Mouse (Mus musculus) brain, embryonic 14.5 days (tissue): ENCODE measurements around the gene Kcnk5. TPM values are rescaled to one million over a fixed set of nuclear protein-coding genes. Genes with fewer than 3 reads are reported as not detected.

ENCODE experiments used
- DNase-seq: peaks from one replicate; pipeline ENCODE4 v3.0.0-alpha.2; 2011; ENCODE audit warnings: low read depth
- CTCF ChIP-seq: fragments of 200-500 bp; IDR thresholded peaks from 2 replicates; pipeline ENCODE4 v1.5.1; 2012; ENCODE audit warnings: inconsistent platforms, mild to moderate bottlenecking, moderate library complexity, borderline replicate concordance; ENCODE audit not compliant: insufficient read depth, insufficient read length; ENCODE audit errors: extremely low read depth
- POLR2A ChIP-seq: fragments of 200-500 bp; IDR thresholded peaks from 2 replicates; pipeline ENCODE4 v1.6.1; 2012; ENCODE audit warnings: mild to moderate bottlenecking, inconsistent platforms, borderline replicate concordance; ENCODE audit not compliant: poor library complexity, insufficient read depth, insufficient read length, severe bottlenecking; ENCODE audit errors: extremely low read depth
- polyA plus RNA-seq: library from polyadenylated mRNA; depleted of rRNA; stranded (reverse); fragments of >200 nt; gene quantifications from 2 replicates; pipeline ENCODE4 v1.2.3, GENCODE M21; 2012

Gene Kcnk5
- polyA plus RNA-seq, 1 experiment, result 1.5 TPM

DNA sequence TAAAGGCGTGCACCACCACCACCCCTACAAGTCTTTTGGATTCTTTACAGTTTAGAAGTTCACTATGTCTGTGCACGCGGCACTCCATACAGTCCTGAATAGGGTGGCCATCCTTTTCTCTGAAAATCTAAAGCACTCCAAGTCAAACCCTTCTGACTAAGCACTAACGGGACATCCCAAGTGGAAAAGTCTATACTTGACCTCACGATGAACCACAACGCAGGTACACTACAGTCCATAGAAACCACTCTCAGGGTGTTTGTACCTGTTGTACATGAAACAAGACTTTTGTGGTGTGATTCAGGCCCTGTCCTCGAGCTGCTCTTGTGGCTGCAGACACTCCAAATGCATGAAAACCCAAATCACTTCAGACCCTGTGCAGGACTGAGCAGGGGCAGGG lies 6.5 kb downstream of the Kcnk5 start:
- TF ChIP-seq CTCF (no peak), POLR2A (no peak)
- DNase-seq, result no peak

DNA sequence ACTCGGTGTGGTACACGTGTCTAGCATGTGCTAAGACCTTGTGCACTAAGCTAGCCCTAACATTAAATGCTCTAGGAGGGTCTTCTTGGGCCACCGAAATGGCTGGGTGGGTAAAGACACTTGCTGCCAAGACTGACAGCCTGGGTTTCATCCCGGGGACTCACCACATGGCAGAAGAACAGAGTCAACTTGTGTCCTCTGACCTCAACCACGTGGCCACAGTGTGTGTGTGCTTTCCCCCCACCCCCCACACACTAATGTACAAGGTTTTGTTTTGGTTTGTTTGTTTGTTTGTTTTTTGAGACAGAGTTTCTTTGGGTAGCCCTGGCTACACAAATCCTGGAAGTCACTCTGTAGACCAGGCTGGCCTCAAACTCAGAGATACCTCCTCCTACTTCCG lies 6.9 kb downstream of the Kcnk5 start:
- no peak for TF ChIP-seq CTCF
- DNase-seq, result no peak

DNA sequence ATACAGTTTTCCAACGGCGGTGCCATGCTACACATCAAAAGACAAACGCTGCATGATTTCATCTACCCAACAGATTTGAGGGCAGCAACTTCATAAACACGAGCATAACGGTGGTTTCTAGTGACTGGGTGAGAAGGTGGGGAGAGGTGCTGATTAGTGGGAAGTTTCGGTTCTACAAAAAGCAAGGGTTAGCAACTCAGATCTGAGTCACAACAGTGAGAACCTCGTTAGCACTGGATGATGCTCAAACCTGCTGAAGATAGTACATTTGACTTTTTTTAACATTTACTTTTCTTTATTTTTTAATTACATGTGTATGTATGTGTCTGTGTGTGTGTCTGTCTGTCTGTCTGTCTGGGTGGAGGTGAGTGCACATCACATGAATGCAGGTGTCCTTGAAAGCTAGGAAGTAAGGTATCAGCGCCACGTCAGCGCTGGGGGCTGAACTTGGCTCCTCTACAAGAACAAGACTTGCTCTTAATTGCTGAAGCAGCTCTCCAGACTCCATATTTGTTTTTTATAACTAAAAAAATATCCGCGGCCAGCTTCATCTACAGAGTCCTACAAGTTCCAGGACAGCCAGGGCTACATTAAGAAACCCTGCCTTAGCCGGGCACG lies 7.6 kb downstream of the Kcnk5 start:
- TF ChIP-seq POLR2A, result no peak
- no peak for TF ChIP-seq CTCF
- DNase-seq, result no peak

DNA sequence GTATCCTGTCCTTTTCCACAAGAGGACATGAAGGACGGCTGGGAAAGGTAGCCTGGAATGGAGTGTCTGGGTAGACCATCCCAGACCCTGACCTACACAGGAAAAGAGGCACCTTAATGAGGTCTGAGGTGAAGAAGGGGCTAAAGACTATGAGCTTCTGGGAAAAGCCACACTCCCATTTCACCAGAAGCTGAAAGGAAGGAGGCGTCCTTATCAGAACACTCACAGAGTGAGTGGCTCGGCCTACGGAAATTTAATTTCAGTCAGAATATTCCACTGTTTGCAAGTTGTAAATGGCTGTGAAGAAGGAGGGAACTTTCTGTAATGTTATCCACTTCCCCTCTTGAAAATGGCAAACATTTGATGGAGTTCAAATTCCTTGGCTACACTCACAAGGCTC lies 8.7 kb downstream of the Kcnk5 start:
- no peak for TF ChIP-seq POLR2A
- no peak for TF ChIP-seq CTCF
- DNase-seq, result no peak

DNA sequence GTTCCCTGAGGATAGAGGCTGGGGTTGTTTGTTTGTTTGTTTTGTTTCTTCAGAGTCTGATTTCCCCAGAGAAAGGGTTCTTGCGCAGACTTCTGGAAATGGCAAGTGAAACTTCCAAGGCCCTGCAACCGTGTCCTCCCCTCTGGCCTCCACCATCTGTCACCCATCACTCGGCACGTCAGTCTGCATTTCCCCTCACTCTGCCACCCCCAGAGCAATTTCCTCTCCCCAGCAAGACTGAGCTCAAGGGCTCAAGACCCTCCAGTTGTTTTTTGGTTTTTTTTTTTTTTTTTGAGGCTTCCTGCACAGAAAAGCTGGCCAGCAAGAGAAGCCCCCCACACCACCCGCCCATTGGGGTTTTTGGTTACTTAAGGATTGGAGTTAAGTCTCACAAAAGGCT lies 9.1 kb downstream of the Kcnk5 start:
- TF ChIP-seq CTCF (no peak), POLR2A (no peak)
- DNase-seq, result no peak

DNA sequence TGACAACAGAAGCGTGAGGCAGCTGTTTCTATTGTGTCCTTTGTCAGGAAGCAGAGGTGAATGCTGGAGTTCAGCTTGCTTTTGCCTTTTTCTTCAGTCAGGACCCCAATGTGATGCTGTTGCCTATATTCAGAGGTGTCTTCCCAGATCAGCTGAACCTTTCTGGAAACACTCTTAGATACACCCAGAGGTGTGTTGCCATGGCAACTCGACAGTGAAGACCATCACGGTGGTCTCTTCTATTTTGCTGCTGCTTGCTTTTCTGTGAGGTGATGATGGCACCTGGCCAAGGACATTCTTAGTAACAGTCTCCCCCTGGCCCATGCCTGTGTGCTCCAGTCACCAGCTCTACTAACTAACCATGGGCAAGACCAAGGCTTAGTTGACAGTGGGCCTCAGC lies 9.8 kb downstream of the Kcnk5 start:
- TF ChIP-seq POLR2A (no peak), CTCF (no peak)
- peak; percentile 40 for DNase-seq

DNA sequence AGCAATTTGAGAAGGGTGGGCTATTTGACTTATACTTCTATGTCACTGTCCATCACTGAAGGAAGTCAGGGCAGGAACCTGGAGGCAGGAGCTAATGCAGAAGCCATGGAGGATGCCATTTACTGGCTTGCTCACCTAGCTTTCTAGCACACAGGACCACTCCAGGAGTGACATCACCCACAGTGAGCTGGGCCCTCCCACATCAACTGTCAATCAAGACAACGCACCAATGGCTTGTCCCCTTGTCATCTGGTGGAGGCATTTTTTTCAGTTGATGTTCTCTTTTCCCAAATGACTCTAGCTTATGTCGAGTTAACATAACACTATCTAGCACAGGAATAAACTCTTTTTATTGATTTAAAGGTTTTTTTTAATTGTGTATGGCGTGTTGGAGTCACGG lies 12.4 kb downstream of the Kcnk5 start:
- TF ChIP-seq CTCF (no peak), POLR2A (no peak)
- DNase-seq, result no peak

DNA sequence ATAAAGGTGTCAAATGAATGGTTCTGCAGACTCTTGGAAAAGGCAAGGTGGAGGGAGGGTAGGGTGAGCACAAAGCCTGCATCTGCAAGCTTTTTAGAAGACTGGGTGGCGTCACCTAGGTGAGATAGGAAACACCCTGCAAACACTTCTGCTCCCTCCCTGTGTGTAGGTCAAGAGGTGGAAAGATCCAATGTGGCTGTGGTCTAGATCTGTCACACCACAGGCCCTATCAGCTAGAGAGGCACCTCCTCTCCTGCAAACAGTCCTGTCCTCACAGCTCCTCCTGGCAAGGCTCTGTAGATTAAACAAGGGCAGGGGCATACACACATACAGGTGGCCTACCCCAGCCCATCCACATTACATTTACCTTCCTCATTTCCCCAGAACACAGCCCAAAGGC lies 13.1 kb downstream of the Kcnk5 start:
- TF ChIP-seq CTCF (no peak), POLR2A (no peak)

DNA sequence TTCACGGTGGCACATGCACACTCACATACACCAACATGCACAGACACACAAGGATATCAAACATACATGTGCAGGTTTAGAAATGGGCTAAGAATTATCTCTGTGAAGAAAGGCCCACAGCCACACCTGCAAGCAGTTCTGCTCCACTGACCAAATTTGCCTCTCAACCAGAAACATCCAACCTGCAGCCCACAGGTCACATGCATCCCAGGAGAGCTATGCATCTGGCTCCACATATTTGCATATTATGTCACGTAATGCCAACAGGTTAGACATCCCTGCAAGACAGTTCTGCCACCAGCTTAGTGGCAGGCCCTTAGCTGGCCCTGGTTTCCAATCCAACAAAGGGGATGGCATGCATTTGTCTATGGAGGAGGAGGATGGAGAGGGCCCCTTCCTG lies 13.6 kb downstream of the Kcnk5 start:
- TF ChIP-seq CTCF, result no peak
- no peak for TF ChIP-seq POLR2A
- DNase-seq, result no peak

More for the DNA sequence above, 13.1 kb downstream of the Kcnk5 start:
- DNase-seq, result no peak

DNA sequence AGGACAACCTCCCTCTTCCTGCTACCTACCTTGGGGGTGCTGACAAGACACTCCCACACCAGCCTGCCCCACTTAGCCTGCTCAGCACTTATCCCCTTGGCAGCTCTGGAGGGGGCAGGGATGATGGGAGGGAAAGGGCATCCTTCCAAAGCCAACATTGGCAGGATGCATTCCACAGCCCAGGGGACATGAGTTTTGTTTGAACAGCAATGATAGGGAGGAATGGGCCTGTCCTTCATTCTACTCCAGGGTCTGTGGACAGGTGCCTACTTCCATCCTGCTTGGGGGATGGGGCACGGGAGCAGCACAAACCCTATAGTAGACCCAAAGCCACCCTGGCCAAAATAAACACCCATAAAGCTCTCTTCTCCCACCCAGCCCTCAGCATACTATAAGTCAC lies 16.2 kb downstream of the Kcnk5 start:
- TF ChIP-seq POLR2A (no peak), CTCF (no peak)

DNA sequence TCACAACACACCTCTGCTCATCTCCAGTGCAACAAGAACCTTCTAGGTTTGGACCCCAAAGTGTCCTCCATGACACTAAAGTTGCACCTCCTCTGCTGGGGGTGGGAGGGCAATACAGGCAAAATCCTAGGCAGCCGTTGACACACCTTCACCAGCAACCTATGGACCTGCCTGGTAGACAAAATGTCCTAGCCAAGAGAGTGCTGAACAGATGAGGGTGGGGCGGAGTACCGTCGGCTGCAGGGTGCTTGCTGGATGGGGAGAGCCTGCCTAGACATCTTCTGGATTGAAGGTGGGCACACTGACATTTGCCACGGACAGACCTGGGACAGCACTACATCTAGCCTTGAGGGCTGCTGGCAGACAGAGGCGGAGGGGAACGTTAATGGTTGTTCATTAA lies 17.2 kb downstream of the Kcnk5 start:
- no peak for DNase-seq
- TF ChIP-seq CTCF (no peak), POLR2A (no peak)

More for the DNA sequence above, 16.2 kb downstream of the Kcnk5 start:
- no peak for DNase-seq

DNA sequence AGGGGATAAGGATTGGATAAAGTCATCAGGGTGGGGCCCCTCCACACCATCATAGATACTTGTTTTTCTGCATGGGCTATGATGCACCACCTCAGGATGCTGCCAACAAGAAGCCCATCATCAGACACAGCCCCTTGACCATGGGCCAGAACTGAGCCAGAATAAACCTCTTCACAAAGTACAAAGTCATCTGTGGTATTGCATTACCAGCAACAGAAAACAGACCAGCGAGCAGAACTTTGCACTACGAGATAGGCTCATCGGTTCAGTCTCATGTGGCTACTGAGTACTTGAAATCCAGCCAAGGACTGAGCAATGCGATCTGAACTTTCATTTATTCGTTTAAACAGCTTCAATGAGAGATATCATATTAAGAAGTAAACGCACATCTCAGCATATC lies 18.9 kb downstream of the Kcnk5 start:
- no peak for DNase-seq
- TF ChIP-seq POLR2A (no peak), CTCF (no peak)
